Mouse (Mus musculus): ENCODE data around the gene Emc3. TPM values are rescaled to one million over a fixed set of nuclear protein-coding genes. Genes with fewer than 3 reads are reported as not detected.
A peak's percentile ranks its signal among the peaks of the same experiment; 100 is the strongest.

Emc3 gene
- polyA plus RNA-seq, 1 experiment from 2014 or later = 89.4 TPM

GRCm38 (mm10) chr6:113487125-113487576 lies 44.3 kb downstream of the Emc3 start:
- Histone ChIP-seq H3K27me3 (ENCODE audit: control insufficient read depth, insufficient read depth, low read length) (no peaks in the 10 kb centered on the region), H3K36me3 (ENCODE audit: control insufficient read depth, insufficient read depth, low read length) (peaks cover 5% of the 10 kb centered on the region; the same call in 1 of the 2 replicates), H3K4me1 (ENCODE audit: control insufficient read depth, insufficient read depth, low read length) (peaks cover 9% of the 10 kb centered on the region), H3K9ac (ENCODE audit: low read length) (no peak overlapping the region), H3K4me3 (ENCODE audit: low read depth, low read length) (no peak overlapping the region), H3K4me2 (ENCODE audit: low read depth) (no peak overlapping the region), H3K9me3 (ENCODE audit: control insufficient read depth, low read length) (no peaks in the 10 kb centered on the region), H3K27ac (ENCODE audit: low read depth, low read length) (no peak overlapping the region)
- DNase-seq (ENCODE audit: low spot score) = no peak
- ATAC-seq (ENCODE audit: insufficient read depth, low FRiP score, low TSS enrichment) = no peak
- 47% methylated on average over 7 of the region's 7 CpGs for WGBS

GRCm38 (mm10) chr6:113483729-113484128 lies 47.7 kb downstream of the Emc3 start:
- 14% methylated on average over 10 of the region's 10 CpGs for WGBS
- Histone ChIP-seq H3K9ac (ENCODE audit: low read length) (peak overlapping the region; percentile 68), H3K4me2 (ENCODE audit: low read depth) (peak overlapping the region; percentile 83), H3K27ac (ENCODE audit: low read depth, low read length) (peak overlapping the region; percentile 89), H3K4me1 (ENCODE audit: control insufficient read depth, insufficient read depth, low read length) (peaks cover 14% of the 10 kb centered on the region), H3K27me3 (ENCODE audit: control insufficient read depth, insufficient read depth, low read length) (no peaks in the 10 kb centered on the region), H3K36me3 (ENCODE audit: control insufficient read depth, insufficient read depth, low read length) (no peaks in the 10 kb centered on the region), H3K4me3 (ENCODE audit: low read depth, low read length) (peak overlapping the region; percentile 55), H3K9me3 (ENCODE audit: control insufficient read depth, low read length) (no peaks in the 10 kb centered on the region)
- ATAC-seq (ENCODE audit: insufficient read depth, low FRiP score, low TSS enrichment) = peak; percentile 29
- peak; percentile 60 for DNase-seq (ENCODE audit: low spot score)

- ATAC-seq (ENCODE audit: insufficient read depth, low FRiP score, low TSS enrichment) (peak; percentile 98), DNase-seq (ENCODE audit: low spot score) (peak; percentile 94)
- Histone ChIP-seq H3K9ac (ENCODE audit: low read length) (peak within 1 kb of the TSS; percentile 72), H3K4me1 (ENCODE audit: control insufficient read depth, insufficient read depth, low read length) (peaks cover 14% of the 10 kb centered on the region), H3K4me2 (ENCODE audit: low read depth) (peak within 1 kb of the TSS; percentile 83), H3K27ac (ENCODE audit: low read depth, low read length) (peak within 1 kb of the TSS; percentile 89), H3K27me3 (ENCODE audit: control insufficient read depth, insufficient read depth, low read length) (no peaks in the 10 kb centered on the region), H3K9me3 (ENCODE audit: control insufficient read depth, low read length) (no peaks in the 10 kb centered on the region), H3K36me3 (ENCODE audit: control insufficient read depth, insufficient read depth, low read length) (no peaks in the 10 kb centered on the region), H3K4me3 (ENCODE audit: low read depth, low read length) (peak within 1 kb of the TSS; percentile 55)
- 0% methylated on average over 26 of the region's 26 CpGs for WGBS
Observed at GRCm38 (mm10) chr6:113483100-113483615, 48.3 kb downstream of the Emc3 start, which contains the start of gene Creld1. Gene Creld1, plus strand, starts transcription at chr6:113483297.

GRCm38 (mm10) chr6:113482477-113483099 lies 48.9 kb downstream of the Emc3 start:
- no peak for DNase-seq (ENCODE audit: low spot score)
- peaks cover 14% of the 10 kb centered on the region for H3K4me1 ChIP-seq (ENCODE audit: control insufficient read depth, insufficient read depth, low read length)

GRCm38 (mm10) chr6:113480555-113481373 lies 50.7 kb downstream of the Emc3 start:
- Histone ChIP-seq H3K9me3 (ENCODE audit: control insufficient read depth, low read length) (no peaks in the 10 kb centered on the region), H3K9ac (ENCODE audit: low read length) (no peak overlapping the region), H3K36me3 (ENCODE audit: control insufficient read depth, insufficient read depth, low read length) (no peaks in the 10 kb centered on the region), H3K4me1 (ENCODE audit: control insufficient read depth, insufficient read depth, low read length) (peaks cover 14% of the 10 kb centered on the region), H3K27ac (ENCODE audit: low read depth, low read length) (no peak overlapping the region), H3K4me2 (ENCODE audit: low read depth) (no peak overlapping the region), H3K27me3 (ENCODE audit: control insufficient read depth, insufficient read depth, low read length) (no peaks in the 10 kb centered on the region), H3K4me3 (ENCODE audit: low read depth, low read length) (no peak overlapping the region)
- ATAC-seq (ENCODE audit: insufficient read depth, low FRiP score, low TSS enrichment) = no peak
- DNase-seq (ENCODE audit: low spot score) = no peak
- WGBS = 66% methylated on average over 18 of the region's 18 CpGs

More at GRCm38 (mm10) chr6:113482477-113483099, 48.9 kb downstream of the Emc3 start:
- peak overlapping the region; percentile 83 for H3K4me2 ChIP-seq (ENCODE audit: low read depth)
- H3K36me3 ChIP-seq (ENCODE audit: control insufficient read depth, insufficient read depth, low read length) = no peaks in the 10 kb centered on the region
- WGBS = 2% methylated on average over 65 of the region's 65 CpGs
- peak overlapping the region; percentile 89 for H3K27ac ChIP-seq (ENCODE audit: low read depth, low read length)
- no peaks in the 10 kb centered on the region for H3K27me3 ChIP-seq (ENCODE audit: control insufficient read depth, insufficient read depth, low read length)
- H3K9me3 ChIP-seq (ENCODE audit: control insufficient read depth, low read length) = no peaks in the 10 kb centered on the region
- peak overlapping the region; percentile 55 for H3K4me3 ChIP-seq (ENCODE audit: low read depth, low read length)
- ATAC-seq (ENCODE audit: insufficient read depth, low FRiP score, low TSS enrichment) = peak; percentile 64
- peak overlapping the region; percentile 72 for H3K9ac ChIP-seq (ENCODE audit: low read length)

GRCm38 (mm10) chr6:113478906-113479305 lies 52.5 kb downstream of the Emc3 start:
- H3K4me1 ChIP-seq (ENCODE audit: control insufficient read depth, insufficient read depth, low read length) = peaks cover 12% of the 10 kb centered on the region; the same call in 1 of the 2 replicates
- H3K27ac ChIP-seq (ENCODE audit: low read depth, low read length) = no peak overlapping the region
- no peak overlapping the region for H3K4me2 ChIP-seq (ENCODE audit: low read depth)
- H3K9ac ChIP-seq (ENCODE audit: low read length) = no peak overlapping the region
- no peak overlapping the region for H3K4me3 ChIP-seq (ENCODE audit: low read depth, low read length)
- ATAC-seq (ENCODE audit: insufficient read depth, low FRiP score, low TSS enrichment) (no peak), DNase-seq (ENCODE audit: low spot score) (no peak)
- H3K36me3 ChIP-seq (ENCODE audit: control insufficient read depth, insufficient read depth, low read length) = no peaks in the 10 kb centered on the region
- 83% methylated on average over 10 of the region's 10 CpGs for WGBS
- no peaks in the 10 kb centered on the region for H3K9me3 ChIP-seq (ENCODE audit: control insufficient read depth, low read length)
- H3K27me3 ChIP-seq (ENCODE audit: control insufficient read depth, insufficient read depth, low read length) = no peaks in the 10 kb centered on the region

GRCm38 (mm10) chr6:113477353-113477752 lies 54.1 kb downstream of the Emc3 start:
- Histone ChIP-seq H3K36me3 (ENCODE audit: control insufficient read depth, insufficient read depth, low read length) (no peaks in the 10 kb centered on the region), H3K27ac (ENCODE audit: low read depth, low read length) (no peak overlapping the region), H3K4me2 (ENCODE audit: low read depth) (no peak overlapping the region), H3K4me1 (ENCODE audit: control insufficient read depth, insufficient read depth, low read length) (0 out of 2 replicates have a peak, but pooled peaks cover 7% of the 10 kb centered on the region), H3K9me3 (ENCODE audit: control insufficient read depth, low read length) (no peaks in the 10 kb centered on the region), H3K27me3 (ENCODE audit: control insufficient read depth, insufficient read depth, low read length) (no peaks in the 10 kb centered on the region), H3K9ac (ENCODE audit: low read length) (no peak overlapping the region), H3K4me3 (ENCODE audit: low read depth, low read length) (no peak overlapping the region)
- DNase-seq (ENCODE audit: low spot score) (peak; percentile 53), ATAC-seq (ENCODE audit: insufficient read depth, low FRiP score, low TSS enrichment) (0 out of 2 replicates have a peak, but pooled peaks have one; percentile 51)
- whole genome bisulfite sequencing = 39% methylated on average over 7 of the region's 7 CpGs

- Histone ChIP-seq H3K4me3 (ENCODE audit: low read depth, low read length) (no peak overlapping the region), H3K9ac (ENCODE audit: low read length) (no peak overlapping the region), H3K36me3 (ENCODE audit: control insufficient read depth, insufficient read depth, low read length) (no peaks in the 10 kb centered on the region), H3K27me3 (ENCODE audit: control insufficient read depth, insufficient read depth, low read length) (peaks cover 7% of the 10 kb centered on the region; the same call in 1 of the 2 replicates), H3K4me1 (ENCODE audit: control insufficient read depth, insufficient read depth, low read length) (peaks cover 5% of the 10 kb centered on the region), H3K9me3 (ENCODE audit: control insufficient read depth, low read length) (no peaks in the 10 kb centered on the region), H3K4me2 (ENCODE audit: low read depth) (no peak overlapping the region), H3K27ac (ENCODE audit: low read depth, low read length) (no peak overlapping the region)
- no peak for DNase-seq (ENCODE audit: low spot score)
- no peak for ATAC-seq (ENCODE audit: insufficient read depth, low FRiP score, low TSS enrichment)
- WGBS = 84% methylated on average over 6 of the region's 6 CpGs
Observed at GRCm38 (mm10) chr6:113473715-113474114, 57.7 kb downstream of the Emc3 start.

Measured in neural tube, embryonic 11.5 days (tissue).